Mouse (Mus musculus) neural tube, embryonic 11.5 days (tissue): ENCODE measurements around the gene Hmga1b. TPM values are rescaled to one million over a fixed set of nuclear protein-coding genes. Genes with fewer than 3 reads are reported as not detected.
A peak's percentile ranks its signal among the peaks of the same experiment; 100 is the strongest.
"Not testable (repeated sequence)": the region's sequence is repeated elsewhere in the genome, so short reads cannot be mapped to it uniquely, and the experiment has no call there.

ENCODE experiments used
- ATAC-seq: fragments of 200-750 bp; cut with Nextera tagmentation; 2 replicates; pipeline ENCODE4 v1.8.0; 2017; ENCODE audit warnings: moderate number of reproducible peaks, mild to moderate bottlenecking, moderate TSS enrichment, moderate library complexity; ENCODE audit not compliant: insufficient read depth, low FRiP score, low TSS enrichment
- DNase-seq: peaks from one replicate; pipeline ENCODE4 v3.0.0-alpha.2; 2015; ENCODE audit warnings: low spot score
- H3K27ac ChIP-seq: fragments of 300-500 bp; sonication (generic); 2 replicates; pipeline ENCODE4 v1.5.1; 2014; ENCODE audit warnings: low read depth, mild to moderate bottlenecking, low read length
- H3K27me3 ChIP-seq: fragments of 300-500 bp; sonication (generic); 2 replicates; pipeline ENCODE4 v1.6.1; 2014; ENCODE audit warnings: mild to moderate bottlenecking, low read length, mixed read lengths; ENCODE audit not compliant: control insufficient read depth, insufficient read depth
- H3K36me3 ChIP-seq: fragments of 300-500 bp; sonication (generic); 2 replicates; pipeline ENCODE4 v1.6.1; 2014; ENCODE audit warnings: mild to moderate bottlenecking, low read length, moderate library complexity, mixed read lengths; ENCODE audit not compliant: control insufficient read depth, insufficient read depth
- H3K4me1 ChIP-seq: fragments of 300-500 bp; sonication (generic); 2 replicates; pipeline ENCODE4 v1.6.1; 2014; ENCODE audit warnings: low read length, mixed read lengths; ENCODE audit not compliant: control insufficient read depth, insufficient read depth
- H3K4me2 ChIP-seq: fragments of 300-500 bp; sonication (generic); 2 replicates; pipeline ENCODE4 v1.6.1; 2014; ENCODE audit warnings: low read depth, mild to moderate bottlenecking, moderate library complexity
- H3K4me3 ChIP-seq: fragments of 300-500 bp; sonication (generic); 2 replicates; pipeline ENCODE4 v1.5.1; 2014; ENCODE audit warnings: low read depth, low read length
- H3K9ac ChIP-seq: fragments of 300-500 bp; sonication (generic); 2 replicates; pipeline ENCODE4 v1.6.1; 2014; ENCODE audit warnings: mild to moderate bottlenecking, low read length
- H3K9me3 ChIP-seq: fragments of 300-500 bp; sonication (generic); 2 replicates; pipeline ENCODE4 v1.6.1; 2016; ENCODE audit warnings: low read length; ENCODE audit not compliant: control insufficient read depth
- WGBS: fragments of 180-500 bp; shearing (Covaris S2); extraction: QIAGEN DNeasy Blood & Tissue Kit; methylation state at CpG from one replicate; pipeline ENCODE4 v1.1.7; 2014; 5-methylcytosine and 5-hydroxymethylcytosine counted together
- polyA plus RNA-seq: library from polyadenylated mRNA; unstranded; fragments of >200 nt; fragmentation: Nextera tagmentation; extraction: Ambion mirVana; gene quantifications from 2 replicates; pipeline ENCODE4 v1.2.1, GENCODE M21; 2014

Hmga1b gene
- polyA plus RNA-seq, 1 experiment from 2014 or later, result 7.7 TPM

DNA sequence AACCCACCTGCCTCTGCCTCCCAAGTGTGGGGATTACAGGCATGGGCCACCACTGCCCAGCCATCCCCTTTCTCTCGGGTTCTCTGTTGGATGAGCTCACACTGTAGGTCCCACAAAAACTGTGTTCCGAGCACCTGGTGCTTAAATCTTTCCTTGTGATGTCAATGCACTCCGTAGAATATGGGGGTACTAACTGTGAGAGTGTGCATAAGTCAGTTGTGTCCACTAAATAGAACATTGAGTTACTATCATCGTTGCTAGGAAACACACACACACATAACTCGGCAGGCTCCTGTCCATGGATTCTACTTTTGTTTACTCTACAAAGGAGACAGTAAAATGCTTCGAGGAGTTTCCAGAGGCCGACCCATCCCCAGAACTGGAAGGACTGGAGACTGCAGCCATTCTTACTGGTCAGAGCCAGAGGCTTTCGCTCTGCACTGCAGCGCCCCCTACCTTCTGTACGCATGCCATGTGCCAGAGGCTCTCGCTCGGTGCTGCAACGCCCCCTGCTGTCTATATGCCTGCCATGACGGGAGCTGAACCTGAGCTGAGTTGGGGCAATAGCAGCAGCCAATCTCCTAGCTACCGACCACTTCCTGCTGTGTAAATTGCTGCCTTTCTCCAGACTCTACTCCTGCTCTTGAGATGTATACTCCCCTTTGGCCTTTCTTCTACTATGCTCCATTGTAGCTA lies 13.3 kb downstream of the Hmga1b start:
- Histone ChIP-seq H3K4me2 (no peak overlapping the region), H3K9me3 (no peaks in the 10 kb centered on the region), H3K4me1 (no peaks in the 10 kb centered on the region), H3K36me3 (no peaks in the 10 kb centered on the region), H3K27me3 (no peaks in the 10 kb centered on the region), H3K4me3 (no peak overlapping the region), H3K27ac (no peak overlapping the region), H3K9ac (no peak overlapping the region)
- WGBS, result 27% methylated on average over 15 of the region's 15 CpGs
- ATAC-seq, result peak; percentile 45
- peak; percentile 92 for DNase-seq

DNA sequence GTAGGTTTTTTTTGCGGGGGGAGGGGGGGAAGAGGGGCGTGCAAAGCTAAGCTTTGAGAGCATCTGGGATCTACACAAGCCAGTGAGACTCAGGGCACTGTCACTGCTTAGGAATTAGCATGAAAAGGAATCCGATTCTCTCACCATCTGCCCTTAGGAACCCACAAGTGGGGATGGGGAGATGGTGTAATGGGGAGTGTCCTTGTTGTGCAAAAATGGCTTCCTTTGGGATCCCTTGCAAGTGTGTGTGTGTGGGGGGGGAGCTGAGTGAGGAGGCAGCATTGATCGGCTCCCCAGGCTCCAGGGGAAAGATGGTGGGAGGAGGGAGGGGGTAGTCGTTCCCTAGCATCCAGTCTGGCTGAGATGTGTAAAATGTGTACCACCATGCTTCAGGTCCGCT lies 14.5 kb downstream of the Hmga1b start:
- no peak overlapping the region for H3K4me3 ChIP-seq
- H3K36me3 ChIP-seq, result no peaks in the 10 kb centered on the region
- no peaks in the 10 kb centered on the region for H3K4me1 ChIP-seq
- ATAC-seq, result no peak
- no peaks in the 10 kb centered on the region for H3K9me3 ChIP-seq
- H3K27me3 ChIP-seq, result no peaks in the 10 kb centered on the region
- 34% methylated on average over 6 of the region's 6 CpGs for WGBS
- H3K27ac ChIP-seq, result no peak overlapping the region
- H3K9ac ChIP-seq, result no peak overlapping the region
- no peak overlapping the region for H3K4me2 ChIP-seq
- no peak for DNase-seq

DNA sequence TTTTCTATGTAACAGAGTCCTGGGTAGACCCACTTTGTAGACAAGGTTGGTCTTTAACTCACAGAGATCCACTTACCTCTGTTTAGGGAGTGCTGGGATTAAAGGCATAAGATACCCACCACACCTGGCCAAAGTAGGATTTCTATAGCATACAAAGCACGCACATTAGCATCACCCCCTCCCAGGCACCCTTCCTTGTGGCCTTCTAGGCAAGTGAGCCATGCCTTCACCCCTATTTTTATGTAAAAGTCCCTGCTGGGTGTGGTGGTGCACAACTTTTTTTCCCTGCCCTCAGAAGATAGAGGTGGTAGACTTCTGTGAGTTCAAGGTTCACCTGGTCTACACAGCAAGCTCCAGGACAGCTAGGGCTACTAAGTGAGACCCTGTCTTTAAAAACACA lies 17.3 kb downstream of the Hmga1b start:
- Histone ChIP-seq H3K27me3 (no peaks in the 10 kb centered on the region), H3K4me3 (no peak overlapping the region), H3K4me2 (no peak overlapping the region), H3K4me1 (peaks cover 6% of the 10 kb centered on the region), H3K36me3 (no peaks in the 10 kb centered on the region), H3K27ac (no peak overlapping the region), H3K9ac (no peak overlapping the region), H3K9me3 (no peaks in the 10 kb centered on the region)
- DNase-seq (no peak), ATAC-seq (no peak)
- WGBS, result 94% methylated on average over 1 of the region's 1 CpGs

DNA sequence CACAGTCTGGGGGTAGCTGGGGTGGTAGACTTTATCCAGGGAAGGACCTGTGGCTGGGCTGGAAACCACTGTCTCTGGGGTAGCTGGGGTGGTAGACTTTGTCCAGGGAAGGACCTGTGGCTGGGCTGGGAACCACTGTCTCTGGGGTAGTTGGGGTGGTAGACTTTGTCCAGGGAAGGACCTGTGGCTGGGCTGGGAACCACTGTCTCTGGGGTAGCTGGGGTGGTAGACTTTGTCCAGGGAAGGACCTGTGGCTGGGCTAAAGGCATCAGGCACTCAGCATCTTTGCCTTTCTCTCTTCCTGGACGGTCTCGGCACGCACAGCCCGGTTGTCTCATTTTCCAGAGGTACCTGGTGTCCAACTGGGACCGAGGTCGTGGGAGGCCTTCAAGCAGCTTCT lies 18.8 kb downstream of the Hmga1b start:
- H3K4me3 ChIP-seq, H3K36me3 ChIP-seq, H3K4me2 ChIP-seq, ATAC-seq, H3K9ac ChIP-seq, H3K9me3 ChIP-seq, H3K27ac ChIP-seq, DNase-seq, H3K27me3 ChIP-seq: not testable (repeated sequence)
- 92% methylated on average over 6 of the region's 6 CpGs for WGBS
- H3K4me1 ChIP-seq, result peaks cover 12% of the 10 kb centered on the region

DNA sequence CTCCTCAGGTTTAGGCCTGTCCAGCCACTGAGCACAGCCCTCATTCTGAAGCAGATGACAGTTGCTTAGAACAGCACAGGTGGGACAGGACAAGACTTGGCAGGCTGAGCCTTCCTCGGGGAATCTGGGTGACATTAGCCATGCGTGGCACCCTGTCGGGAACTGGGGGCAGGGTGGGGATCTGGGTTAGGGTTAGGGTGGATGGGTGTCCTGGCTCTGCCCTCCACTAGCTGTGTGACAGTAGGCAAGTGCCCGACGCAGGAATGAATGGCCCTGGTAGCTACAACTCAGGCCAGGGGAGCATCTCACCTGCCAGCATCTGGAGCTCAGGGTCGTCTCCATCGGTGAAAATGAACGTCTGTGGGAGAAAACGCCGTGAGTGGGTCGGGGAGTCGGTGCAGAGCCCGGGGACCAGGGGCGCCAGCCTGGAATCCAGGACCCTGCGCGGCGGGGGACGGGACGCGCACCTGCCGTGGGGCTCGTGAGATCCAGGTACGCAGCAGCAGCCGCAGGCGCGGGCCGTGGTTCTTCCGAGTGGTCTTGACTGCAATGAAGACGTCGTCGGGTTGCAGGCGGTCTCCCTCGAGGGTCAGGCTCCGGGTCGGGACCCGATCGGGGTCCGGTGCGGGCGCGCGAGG lies 21.0 kb downstream of the Hmga1b start:
- no peaks in the 10 kb centered on the region for H3K27me3 ChIP-seq
- ATAC-seq (peak; percentile 48; the same call in 1 of the 2 replicates), DNase-seq (no peak)
- peaks cover 2% of the 10 kb centered on the region; the same call in 1 of the 2 replicates for H3K36me3 ChIP-seq
- H3K4me2 ChIP-seq, result peak overlapping the region; percentile 98
- H3K27ac ChIP-seq, result 0 out of 2 replicates have a peak overlapping the region, but pooled peaks have one; percentile 64
- no peaks in the 10 kb centered on the region for H3K9me3 ChIP-seq
- H3K9ac ChIP-seq, result peak overlapping the region; percentile 91
- H3K4me3 ChIP-seq, result peak overlapping the region; percentile 98
- peaks cover 12% of the 10 kb centered on the region for H3K4me1 ChIP-seq
- 1% methylated on average over 41 of the region's 42 CpGs for WGBS

DNA sequence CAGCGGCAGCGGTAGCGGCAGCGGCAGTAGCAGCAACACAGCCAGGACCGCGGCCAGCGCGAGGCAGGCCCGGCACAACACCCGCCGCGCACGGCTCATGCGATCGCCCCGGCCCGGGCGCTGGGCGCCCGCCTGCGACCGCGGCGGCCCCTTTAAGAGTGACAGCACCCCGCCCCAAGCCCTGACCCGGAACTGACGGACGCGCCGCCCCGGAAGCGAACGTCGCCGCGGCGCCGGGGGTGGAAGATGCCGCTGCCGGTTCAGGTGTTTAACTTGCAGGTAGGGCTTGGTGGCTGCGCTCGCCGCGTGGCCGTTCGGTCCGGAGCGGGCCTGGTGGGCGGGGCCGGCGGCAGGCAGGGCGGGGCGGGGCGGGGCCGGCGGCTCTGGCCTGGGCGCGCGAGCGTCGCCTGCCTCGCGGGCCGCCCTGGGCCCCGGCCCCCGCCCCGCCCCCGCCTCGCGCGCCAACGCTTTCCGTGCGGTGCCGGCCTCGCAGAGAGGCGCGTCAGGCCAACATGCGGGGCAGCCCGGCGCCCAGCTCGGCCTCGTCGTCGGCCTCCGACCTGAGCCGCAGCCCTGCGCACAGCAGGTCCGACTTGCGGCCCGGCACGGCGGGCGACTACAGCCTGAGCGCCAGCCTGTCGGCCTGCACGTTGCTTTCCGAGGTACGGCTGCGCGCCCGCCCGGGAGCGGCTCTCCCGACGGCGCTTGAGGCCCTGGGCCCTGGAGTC lies 21.6 kb downstream of the Hmga1b start, which contains the start of the genes Rfng and Gps1:
Gene Rfng (minus strand): TSS at position 144 of the 728 bp plus-strand sequence.
Gene Gps1 (plus strand): TSS at position 209 of the 728 bp plus-strand sequence.
- H3K4me3 ChIP-seq, result peak within 1 kb of the TSS; percentile 98
- no peaks in the 10 kb centered on the region for H3K9me3 ChIP-seq
- ATAC-seq (peak; percentile 80), DNase-seq (peak; percentile 86)
- WGBS, result under 1% methylated on average over 79 of the region's 107 CpGs
- peaks cover 12% of the 10 kb centered on the region for H3K4me1 ChIP-seq
- peak within 1 kb of the TSS; percentile 91 for H3K9ac ChIP-seq
- H3K27me3 ChIP-seq, result no peaks in the 10 kb centered on the region
- peaks cover 4% of the 10 kb centered on the region for H3K36me3 ChIP-seq
- peak within 1 kb of the TSS; percentile 98 for H3K4me2 ChIP-seq
- peak within 1 kb of the TSS; percentile 64 for H3K27ac ChIP-seq

DNA sequence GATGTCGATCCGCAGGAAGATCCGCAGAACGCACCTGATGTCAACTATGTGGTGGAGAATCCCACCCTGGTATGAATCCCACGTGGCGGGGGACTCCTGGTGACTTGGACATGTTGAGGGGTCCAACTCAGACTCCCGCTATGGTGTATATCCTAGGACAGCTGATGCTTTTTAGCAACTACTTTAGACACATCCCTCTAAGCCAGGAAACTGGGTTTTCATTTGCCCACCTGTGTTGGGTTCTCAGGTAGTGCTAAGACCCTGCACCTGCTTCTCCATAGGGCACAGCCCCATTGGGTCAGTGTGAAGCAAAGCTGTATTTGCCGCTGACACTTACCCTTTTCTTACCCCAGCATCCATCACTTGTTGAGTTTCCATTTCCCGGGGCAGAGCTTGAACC lies 22.6 kb downstream of the Hmga1b start:
- DNase-seq, result no peak
- Histone ChIP-seq H3K9ac (peak overlapping the region; percentile 91), H3K4me2 (peak overlapping the region; percentile 98), H3K4me1 (peaks cover 12% of the 10 kb centered on the region), H3K36me3 (peaks cover 11% of the 10 kb centered on the region), H3K9me3 (no peaks in the 10 kb centered on the region), H3K27ac (no peak overlapping the region; the same call in 1 of the 2 replicates), H3K27me3 (no peaks in the 10 kb centered on the region), H3K4me3 (peak overlapping the region; percentile 98)
- no peak for ATAC-seq
- 45% methylated on average over 9 of the region's 9 CpGs for WGBS

DNA sequence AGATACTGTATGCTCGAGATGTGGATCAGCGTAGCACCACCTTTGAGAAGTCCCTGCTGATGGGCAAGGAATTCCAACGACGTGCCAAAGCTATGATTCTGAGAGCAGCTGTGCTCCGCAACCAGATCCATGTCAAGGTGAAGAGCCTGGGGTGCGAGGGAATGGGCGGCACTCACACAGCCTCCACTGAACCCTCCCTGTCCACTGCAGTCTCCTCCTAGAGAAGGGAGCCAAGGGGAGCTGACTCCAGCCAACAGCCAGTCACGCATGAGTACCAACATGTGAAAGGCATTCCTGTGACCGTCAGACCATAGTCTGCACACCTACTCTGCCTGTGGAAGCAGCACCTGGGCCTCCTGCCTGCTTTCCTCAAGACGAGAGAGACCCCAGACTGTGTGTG lies 25.9 kb downstream of the Hmga1b start:
- not testable (repeated sequence) for H3K9me3 ChIP-seq, H3K4me3 ChIP-seq, H3K27ac ChIP-seq, H3K4me1 ChIP-seq, H3K27me3 ChIP-seq, ATAC-seq, H3K9ac ChIP-seq, DNase-seq, H3K4me2 ChIP-seq
- WGBS, result 89% methylated on average over 9 of the region's 10 CpGs
- H3K36me3 ChIP-seq, result peaks cover 32% of the 10 kb centered on the region
